Mouse (Mus musculus) retina, embryonic 14.5 days (tissue): ENCODE data around the gene Bloc1s2.

Experiments
- DNase-seq: peaks from one replicate; pipeline ENCODE4 v3.0.0-alpha.2; 2015; ENCODE audit warnings: low spot score

Bloc1s2 gene

DNA sequence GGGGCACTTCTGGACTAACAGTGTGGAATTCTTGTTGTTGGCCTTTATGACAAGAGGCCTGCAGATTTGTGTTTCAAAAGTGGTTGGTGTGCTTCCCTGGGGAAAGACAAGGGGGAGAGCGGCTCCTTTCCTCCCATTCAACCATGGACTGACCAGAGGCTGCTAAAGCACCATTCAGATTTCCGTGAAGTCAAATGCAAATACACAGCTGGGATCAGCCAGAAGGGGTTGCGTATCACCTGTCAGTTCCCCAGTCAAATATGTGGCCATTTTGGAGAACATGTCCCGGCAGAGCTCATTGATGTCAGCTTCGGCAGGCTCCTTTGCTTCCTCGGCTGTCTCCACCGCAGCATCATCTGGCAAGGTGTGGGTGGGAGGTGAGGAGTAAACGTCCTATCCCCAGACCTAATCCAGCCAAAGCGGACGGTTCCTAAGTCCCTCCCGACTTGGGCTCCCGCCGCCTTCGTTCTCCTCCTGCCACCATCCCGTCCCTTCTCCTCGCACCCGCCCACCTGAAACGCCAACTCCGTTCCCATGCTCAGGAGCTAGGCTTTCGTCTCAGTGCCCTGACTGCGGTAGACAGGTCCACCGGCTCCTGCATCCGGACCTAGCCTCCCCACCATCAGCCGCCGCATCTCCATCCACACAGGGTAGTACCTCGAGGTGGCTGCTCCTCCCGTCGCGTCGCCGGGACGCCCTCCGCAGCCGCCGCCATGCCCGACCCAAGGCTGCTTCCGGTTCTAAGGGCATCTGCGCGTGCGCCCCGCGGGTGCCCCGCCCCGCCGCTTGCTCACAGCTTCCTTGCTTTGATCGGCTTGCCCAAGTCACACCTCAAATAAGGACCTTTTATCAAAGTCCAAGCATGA, at the start of gene Bloc1s2:
Bloc1s2 (minus strand) TSS at position 745 of the 866 bp plus-strand sequence.
- peak; percentile 89 for DNase-seq

DNA sequence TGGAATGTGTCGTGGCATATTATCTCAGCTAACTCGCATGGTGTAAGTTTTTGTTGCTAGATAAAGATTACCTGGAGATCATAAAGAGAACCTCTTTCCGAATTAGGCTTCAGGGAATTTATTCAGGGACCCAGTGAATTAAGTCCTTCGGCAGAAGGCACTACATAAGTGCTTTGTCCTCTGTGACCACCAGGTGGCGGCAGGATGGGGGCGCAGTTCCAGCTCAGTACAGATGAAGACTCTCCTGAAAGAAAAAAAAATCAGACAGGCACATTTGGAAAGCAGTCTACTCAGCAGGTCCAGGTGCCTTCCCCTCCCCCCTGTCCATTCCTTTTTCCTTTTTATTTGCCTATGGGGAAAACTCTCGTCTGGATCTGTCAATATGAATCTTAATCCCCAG, 48.9 kb upstream of the Bloc1s2 start:
- peak; percentile 84 for DNase-seq

DNA sequence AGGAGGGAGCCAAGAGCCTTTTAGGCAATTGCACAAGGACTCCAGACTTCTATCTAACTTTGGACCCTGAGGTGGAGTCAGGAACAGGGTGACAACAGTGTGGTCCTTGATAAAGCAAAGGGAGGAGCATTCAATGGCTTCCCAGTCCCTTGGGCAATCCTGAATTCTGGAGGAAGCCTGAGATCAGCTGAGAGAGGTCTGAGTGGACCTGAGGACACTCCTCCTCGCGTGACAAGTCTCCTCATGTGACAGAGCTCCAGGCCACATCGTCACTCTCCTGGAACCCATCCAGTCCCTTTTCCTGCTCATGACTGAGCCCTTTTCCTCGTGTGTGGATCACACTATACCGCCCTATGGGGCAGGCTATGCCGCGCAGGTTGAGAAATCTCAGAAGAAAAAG, 47.7 kb upstream of the Bloc1s2 start:
- DNase-seq = no peak

DNA sequence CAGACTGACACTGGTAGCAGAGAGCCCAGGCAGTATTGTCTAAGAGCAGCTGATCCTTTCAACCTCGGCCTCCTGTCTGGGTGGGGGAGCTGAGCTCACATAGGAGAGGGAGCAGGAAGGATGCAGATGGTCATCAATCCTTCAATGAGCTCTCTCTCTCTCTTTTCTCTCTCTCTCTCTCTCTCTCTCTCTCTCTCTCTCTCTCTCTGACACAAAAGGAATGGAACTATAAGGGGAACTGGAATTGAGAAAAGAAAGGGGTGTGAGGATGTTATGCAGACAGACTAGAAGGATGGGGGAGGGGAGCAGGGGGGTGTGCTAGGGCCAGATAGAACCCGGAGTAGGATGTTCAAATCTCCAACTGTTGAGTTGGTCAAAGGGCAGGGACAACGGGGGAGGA, 46.1 kb upstream of the Bloc1s2 start, which contains the start of gene Pkd2l1:
Pkd2l1 (minus strand) TSS at position 101 of the 400 bp plus-strand sequence.
- DNase-seq = no peak

DNA sequence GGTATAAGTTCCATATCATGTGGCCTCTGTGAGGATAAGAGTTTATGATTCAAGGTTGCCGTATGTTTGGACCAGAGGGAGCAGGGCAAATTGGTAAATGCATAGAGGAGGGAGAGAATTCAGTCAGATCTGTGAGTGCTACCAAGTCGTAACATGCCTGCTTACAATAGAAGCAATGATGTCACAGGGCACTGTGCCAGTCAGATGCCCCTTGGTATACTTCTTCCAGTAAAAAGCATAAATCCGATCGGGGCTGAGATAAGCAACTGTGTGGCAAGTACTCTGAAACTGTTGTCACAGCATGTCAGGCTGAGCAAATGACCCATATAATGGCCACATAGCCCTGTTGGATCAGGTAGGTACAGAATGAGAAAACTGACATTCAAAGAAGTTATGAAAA, 42.8 kb upstream of the Bloc1s2 start:
- no peak for DNase-seq

DNA sequence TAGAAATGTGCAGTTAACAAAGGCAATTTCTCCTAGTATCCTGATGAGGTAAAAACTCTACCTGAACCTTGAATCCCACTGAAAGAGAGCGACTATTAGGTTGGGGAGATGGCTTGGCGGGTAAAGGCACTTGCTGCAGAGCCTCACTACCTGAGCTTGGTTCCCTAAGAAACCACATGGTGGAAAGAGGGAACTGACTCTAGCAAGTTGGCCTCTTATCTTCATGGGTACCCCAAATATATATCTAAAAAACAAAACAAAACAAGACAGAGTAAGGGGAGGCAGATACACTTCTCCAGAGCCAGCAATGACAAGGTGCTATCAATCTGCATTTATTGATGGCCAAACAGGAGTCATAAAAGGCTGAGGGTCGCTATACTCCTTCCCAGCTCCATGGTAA, 37.7 kb upstream of the Bloc1s2 start:
- DNase-seq = no peak

DNA sequence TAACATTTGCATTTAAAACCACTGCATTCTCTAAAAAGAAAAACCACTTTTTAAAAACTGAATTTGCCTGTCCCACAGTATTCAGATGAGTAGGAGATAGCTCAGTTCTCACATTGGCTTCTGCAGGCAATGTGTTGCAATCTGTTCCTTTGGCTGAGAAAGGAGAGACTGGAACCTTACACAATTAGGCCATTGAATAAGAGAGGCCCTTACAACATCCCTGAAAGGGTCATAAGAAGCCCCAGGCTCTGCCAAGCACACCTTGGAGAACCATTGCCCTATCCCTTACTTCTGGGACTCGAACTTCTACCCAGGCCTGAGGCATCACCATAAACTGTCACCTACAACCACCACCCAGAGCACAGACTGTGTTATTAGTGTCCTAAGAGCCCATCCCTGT, 34.3 kb upstream of the Bloc1s2 start:
- no peak for DNase-seq

DNA sequence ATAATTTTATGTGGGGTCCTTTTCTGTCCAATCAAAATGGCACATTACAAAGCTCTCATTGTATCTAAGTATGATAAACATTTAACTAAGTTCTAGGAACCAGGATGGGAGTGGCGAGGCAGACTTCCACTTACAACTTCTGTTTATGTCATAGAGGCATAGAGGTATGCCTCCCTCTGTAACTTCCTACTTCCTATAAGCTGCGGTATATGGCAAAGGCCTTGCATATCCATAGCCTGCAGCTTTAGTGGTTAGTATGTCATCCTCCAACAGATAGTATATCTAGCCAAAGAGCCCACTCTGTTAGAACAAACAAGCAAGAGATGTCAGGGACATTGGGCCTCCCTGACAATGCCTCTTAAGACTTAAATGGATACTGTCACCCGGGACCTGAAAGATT, 30.5 kb upstream of the Bloc1s2 start:
- no peak for DNase-seq

DNA sequence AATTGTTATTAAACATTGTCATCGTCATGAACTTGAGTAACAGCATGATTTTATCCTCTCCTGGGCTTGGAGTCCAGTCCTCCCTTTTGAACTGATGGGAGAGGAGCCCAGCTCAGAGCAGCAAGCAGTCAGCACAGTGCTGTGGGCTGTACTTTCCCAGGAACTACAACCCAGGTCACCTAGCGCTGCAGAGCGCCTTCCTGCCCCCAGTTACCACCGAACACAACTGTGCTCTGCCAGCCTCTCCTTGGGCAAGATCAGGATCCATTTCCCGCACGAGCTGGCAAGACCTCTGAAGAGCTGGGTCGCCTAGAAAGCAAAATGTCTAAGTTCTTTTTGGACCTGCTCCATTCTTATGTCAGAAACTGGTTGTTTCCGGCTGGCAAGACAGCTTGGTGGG, 28.6 kb upstream of the Bloc1s2 start:
- no peak for DNase-seq

DNA sequence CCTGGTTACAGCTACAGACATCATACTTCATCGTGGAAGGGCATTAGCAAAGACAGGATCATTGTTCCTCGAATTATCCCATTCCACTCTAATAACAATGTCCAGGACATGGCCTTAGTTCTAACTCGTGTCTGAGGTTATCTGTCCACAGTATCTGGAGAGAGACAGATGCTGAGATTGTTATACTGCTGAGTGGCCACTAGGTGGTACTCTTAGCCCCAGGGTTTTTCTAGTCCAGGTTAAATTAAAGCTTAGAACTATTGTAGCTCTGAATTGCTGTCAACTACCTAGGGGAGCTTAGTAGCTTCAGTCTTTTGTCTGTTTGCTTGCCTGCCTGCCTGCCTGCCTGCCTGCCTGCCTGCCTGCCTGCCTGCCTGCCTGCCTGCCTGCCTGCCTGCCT, 15.3 kb upstream of the Bloc1s2 start:
- DNase-seq = peak; percentile 75

DNA sequence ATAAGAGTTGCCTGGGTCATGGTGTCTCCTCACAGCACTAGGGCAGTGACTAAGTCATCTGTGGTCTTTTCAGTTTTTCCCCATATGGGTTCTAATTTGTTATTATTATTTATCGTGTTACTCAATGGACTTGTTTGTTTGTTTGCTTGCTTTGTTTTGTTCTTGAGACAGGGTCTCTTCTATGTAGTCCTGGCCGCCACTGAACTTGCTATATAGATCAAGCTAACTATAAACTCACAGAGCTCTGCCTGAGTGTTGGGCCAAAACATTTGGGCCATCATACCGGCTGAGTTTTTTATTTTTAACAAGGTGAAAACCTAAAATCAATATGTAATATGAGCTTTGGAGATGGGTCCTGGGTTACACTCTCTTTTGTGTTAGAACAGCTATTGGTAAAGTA, 13.1 kb upstream of the Bloc1s2 start:
- DNase-seq = no peak

DNA sequence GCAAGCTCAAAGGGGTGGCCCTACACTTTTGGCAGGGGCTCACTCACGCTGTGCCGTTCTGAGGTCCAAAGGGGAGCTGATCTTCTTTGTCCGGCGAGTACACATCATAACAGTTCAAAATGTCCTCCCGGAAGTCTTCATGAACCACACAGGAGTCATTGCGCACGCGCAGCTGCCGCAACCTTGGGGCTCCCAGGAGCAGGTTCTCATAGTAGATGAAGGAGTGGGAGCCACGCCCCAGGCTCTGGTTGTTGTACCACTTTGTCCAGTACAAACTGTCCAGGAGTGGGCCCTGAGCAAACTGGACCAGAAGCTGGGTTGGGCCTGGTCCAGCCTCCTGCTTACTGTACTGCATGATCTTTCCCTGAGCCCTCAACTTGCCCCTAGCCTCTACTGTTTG, 10.8 kb upstream of the Bloc1s2 start:
- DNase-seq = no peak

DNA sequence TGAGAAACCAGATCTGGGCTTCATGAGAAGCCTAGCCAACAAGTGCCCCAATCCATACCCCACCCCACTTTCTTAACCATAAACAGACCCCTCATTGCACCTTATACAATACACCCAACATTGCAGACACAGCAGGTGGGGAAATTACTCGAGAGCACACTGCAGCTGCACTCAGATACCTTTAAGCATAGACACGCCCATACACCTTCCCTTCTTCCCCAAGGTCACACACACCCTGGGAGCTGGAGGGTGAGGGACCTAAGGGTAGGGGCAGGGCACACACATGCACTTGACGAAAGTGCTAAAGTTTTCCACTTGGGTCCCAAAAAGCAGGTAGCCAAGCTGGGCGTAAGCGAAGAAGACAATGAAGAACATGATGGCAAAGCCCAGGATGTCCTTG, 7.5 kb upstream of the Bloc1s2 start:
- no peak for DNase-seq

DNA sequence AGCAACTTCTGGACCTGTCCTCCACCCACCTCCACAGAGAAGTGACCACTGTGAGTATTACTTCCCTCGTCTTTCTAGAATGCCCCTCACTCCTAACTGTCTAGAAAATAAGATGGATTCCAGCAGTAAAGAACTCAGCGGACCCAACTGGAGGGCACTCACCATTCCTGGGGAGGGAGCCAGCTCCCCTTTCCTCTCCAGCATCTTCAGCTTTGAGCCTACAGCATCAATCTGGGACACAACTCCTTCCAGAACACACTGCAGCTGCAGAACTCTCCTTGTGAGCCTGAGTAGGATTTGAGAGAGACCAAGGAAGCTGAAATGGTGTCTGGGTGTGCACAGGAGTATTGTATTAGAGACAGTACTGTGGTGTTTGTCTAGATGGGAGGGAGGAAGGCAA, 2.7 kb upstream of the Bloc1s2 start:
- no peak for DNase-seq

DNA sequence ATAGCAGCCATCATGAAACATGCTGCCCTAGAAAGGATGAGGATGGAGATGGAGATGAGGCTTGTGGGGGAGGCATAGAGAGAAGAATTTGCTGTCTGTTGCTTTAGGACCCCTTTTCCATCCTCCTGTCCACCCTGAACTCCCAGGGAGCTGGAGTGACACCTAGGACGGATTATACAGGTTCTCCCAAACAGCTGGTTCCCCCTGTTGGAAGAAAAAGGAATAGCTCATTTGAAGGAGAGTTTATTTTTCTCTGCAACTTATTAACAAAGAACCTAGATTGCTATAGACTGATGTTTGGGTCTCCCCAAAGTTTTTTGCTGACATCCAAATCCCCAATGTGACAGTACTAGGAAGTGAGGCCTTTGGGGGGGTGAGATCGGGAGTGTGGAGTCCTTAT, 2.1 kb upstream of the Bloc1s2 start:
- DNase-seq = no peak

DNA sequence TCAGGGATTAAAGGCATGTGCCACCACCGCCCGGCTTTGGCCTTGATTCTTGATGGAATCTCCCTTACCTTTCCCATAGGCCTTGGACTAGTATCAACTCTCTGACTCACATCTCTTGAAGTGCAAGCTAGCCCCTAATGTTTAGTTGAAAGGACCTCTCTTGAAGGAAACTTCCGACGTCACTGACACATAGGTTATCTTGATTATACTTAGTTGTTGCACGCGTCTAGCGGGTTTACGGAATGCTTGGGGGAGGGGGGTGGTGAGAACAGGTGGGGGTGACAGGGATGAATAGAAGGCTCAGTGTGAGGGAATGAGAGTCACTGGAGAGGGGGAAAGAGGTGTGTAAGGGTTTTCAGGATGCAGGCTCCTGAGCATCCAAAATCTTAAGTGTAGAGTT, 705 bp upstream of the Bloc1s2 start:
- DNase-seq = no peak

DNA sequence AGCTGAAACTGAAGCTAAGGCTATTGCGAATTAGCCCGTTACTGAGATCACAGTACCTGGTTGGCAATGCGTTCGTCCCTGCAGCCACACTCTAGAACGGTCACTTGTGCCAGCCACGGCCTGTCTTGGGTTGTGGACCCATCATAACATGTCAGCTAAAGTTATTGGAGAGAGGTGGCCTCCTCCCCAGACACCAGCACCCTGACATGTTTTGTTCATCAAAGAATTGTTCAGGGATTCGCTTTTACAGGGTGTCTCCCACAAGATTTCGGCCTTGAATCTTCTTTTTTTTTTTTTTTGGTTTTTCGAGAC, 278 bp upstream of the Bloc1s2 start:
- no peak for DNase-seq

DNA sequence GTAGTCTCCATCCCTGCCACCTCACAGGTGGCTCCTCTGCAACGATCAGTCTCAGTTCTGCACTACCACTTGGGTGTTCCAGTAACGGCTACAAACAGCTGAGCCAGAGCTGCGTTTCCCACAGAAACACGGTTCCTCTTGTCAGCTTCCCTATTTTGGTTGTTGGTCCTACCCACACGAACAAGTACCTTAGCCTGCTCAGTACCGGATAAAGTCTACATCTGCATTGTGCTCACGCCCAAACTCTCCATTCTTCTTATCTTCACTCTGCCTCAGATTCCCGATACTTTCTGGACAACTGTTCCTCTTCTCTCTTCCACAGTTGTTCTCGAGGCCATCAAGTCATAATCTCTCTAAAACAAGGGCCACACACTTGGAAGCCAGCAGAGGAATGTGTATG, 1.9 kb downstream of the Bloc1s2 start:
- DNase-seq = no peak

DNA sequence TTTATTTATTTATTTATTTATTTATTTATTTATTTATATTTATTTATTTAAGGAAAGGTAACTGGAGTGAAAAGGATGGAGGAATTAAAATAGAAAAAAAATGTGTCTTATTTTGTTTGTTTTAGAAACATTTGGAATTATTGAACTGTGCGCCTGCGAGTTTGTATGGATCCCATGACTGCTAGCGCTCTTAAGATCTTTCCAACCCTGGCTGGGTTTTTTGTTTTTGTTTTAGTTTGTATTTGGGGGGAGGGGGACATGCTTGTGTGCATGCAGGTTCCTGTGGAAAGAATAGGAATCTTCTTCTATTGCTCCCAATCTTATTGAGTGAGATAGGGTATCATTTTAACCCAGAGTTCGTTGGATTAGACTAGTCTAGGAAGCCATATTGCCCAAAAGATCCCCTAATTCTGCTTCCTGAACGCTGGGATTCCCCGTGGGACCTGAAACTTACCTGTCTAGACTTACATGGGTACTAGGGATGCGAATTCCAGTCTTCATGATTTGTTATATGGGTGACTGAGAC, 10.2 kb downstream of the Bloc1s2 start:
- no peak for DNase-seq

DNA sequence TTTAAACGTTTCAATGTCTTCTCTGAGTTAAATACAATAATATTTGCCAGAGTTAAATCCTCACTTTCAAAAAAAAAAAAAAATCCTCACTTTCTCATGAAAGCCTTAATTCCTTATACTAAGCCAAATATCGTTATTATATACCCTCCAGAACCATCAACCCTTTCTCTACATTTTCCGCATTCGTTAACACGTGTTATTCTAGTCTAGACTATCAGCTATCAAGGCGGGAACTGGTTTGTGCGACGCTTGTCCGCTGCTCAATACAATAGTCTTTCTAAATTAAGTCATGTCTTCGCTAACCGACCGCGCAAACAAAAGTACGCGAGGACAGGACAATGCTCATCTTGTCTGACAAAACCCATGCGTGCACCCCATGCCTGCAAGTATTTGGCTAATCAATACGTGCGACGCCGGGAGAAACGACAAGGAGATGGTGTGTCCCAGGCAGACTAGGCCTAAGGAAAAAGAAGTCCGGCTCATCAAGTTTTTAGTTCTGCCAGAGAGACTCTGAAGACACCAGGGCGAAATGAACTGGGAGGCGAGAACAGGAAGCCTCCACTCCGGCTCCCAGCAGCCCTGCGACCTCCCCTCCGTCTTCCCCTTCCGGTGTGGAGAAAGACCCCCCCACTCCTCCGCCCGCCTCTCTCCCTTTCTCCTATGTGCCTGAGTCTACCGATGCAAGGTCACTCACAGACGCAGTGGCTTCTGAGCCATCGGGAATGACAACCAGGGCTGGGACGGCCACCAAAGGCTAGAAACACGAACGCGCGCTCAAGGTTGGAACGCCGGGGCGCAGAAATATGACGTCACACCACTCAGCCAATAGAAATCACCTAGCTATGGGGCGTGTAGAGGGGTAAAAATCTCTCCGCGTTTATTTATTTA, 10.9 kb downstream of the Bloc1s2 start, which contains the start of gene Cwf19l1:
Cwf19l1 (minus strand) TSS at position 805 of the 888 bp plus-strand sequence.
- DNase-seq = peak; percentile 95

DNA sequence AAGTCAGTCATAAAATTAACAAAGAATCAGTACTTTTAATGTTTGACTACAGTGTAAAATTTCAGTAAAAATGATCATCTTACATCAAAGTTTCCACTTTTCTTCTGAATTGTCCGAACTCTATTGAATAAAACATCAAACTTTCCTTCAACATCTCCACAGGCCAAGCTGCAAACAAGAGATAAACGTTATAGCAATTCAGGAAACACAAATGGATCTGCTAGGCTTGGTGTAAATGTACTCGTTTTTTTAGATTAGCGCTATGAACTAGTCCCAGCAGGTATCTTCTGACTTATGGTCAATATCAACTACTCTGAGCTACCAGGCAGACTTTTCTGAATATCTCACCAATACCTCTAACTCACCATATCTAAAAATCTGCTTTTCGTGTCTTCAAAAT, 13.3 kb downstream of the Bloc1s2 start:
- no peak for DNase-seq

DNA sequence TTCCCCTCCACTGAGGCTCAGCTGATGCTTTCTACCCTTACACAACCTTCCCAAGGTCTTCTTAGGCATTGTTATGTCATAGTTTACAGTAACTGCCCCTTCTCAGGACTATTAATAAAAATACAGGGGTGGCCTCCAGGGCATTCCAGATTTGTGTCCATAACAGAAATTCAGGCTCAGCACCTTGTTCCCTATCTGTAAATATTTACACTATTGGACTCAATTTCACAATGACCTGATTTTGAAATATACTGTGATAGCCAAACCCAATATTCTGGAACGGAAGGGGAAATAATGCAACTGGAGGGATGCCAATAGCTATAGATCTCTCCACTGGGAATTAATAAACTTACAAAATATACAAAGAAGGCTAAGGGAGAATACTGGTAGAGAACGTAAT, 17.7 kb downstream of the Bloc1s2 start:
- no peak for DNase-seq
